Mouse (Mus musculus) lung, postnatal 0 days (tissue): ENCODE measurements around the gene Cdip1. TPM values are rescaled to one million over a fixed set of nuclear protein-coding genes. Genes with fewer than 3 reads are reported as not detected.
"Not testable (repeated sequence)": the region's sequence is repeated elsewhere in the genome, so short reads cannot be mapped to it uniquely, and the experiment has no call there.

Experiments used
- ATAC-seq: fragments of 200-750 bp; cut with Nextera tagmentation; 2 replicates; pipeline ENCODE4 v1.8.0; 2017; ENCODE audit warnings: moderate library complexity
- DNase-seq: peaks from one replicate; pipeline ENCODE4 v3.0.0-alpha.2; 2016; ENCODE audit warnings: low spot score
- H3K27ac ChIP-seq: fragments of 300-500 bp; sonication (generic); 2 replicates; pipeline ENCODE4 v1.5.1; 2014; ENCODE audit warnings: antibody characterized with exemption, mild to moderate bottlenecking, low read length, mixed read lengths
- H3K27me3 ChIP-seq: fragments of 300-500 bp; sonication (generic); replicated peaks from 2 replicates; pipeline ENCODE4 v1.6.1; 2014; ENCODE audit warnings: low read length, mixed read lengths; ENCODE audit not compliant: insufficient read depth
- H3K36me3 ChIP-seq: fragments of 300-500 bp; sonication (generic); 2 replicates; pipeline ENCODE4 v1.6.1; 2014; ENCODE audit warnings: low read length, mixed read lengths; ENCODE audit not compliant: insufficient read depth
- H3K4me1 ChIP-seq: fragments of 300-500 bp; sonication (generic); 2 replicates; pipeline ENCODE4 v1.6.1; 2014; ENCODE audit warnings: antibody characterized with exemption, low read depth, low read length, mixed read lengths; ENCODE audit not compliant: insufficient read depth
- H3K4me2 ChIP-seq: fragments of 300-500 bp; sonication (generic); replicated peaks from 2 replicates; pipeline ENCODE4 v1.6.1; 2014; ENCODE audit warnings: low read depth, mild to moderate bottlenecking, low read length, moderate library complexity, mixed read lengths
- H3K4me3 ChIP-seq: fragments of 300-500 bp; sonication (generic); 2 replicates; pipeline ENCODE4 v1.5.1; 2014; ENCODE audit warnings: low read depth, low read length
- H3K9ac ChIP-seq: fragments of 300-500 bp; sonication (generic); replicated peaks from 2 replicates; pipeline ENCODE4 v1.6.1; 2014; ENCODE audit warnings: low read depth, mild to moderate bottlenecking
- H3K9me3 ChIP-seq: fragments of 300-500 bp; sonication (generic); 2 replicates; pipeline ENCODE4 v1.6.1; 2016; ENCODE audit warnings: low read length, mixed read lengths
- CTCF ChIP-seq: IDR thresholded peaks from 2 replicates; pipeline ENCODE4 v1.5.1; 2016; ENCODE audit warnings: antibody characterized with exemption, mild to moderate bottlenecking
- EP300 ChIP-seq: IDR thresholded peaks from 2 replicates; pipeline ENCODE4 v1.6.1; 2016; ENCODE audit warnings: antibody characterized with exemption, mild to moderate bottlenecking, control low read depth
- WGBS: fragments of 180-500 bp; shearing (Covaris S2); extraction: QIAGEN DNeasy Blood & Tissue Kit; methylation state at CpG from one replicate; pipeline ENCODE4 v1.1.7; 2014; 5-methylcytosine and 5-hydroxymethylcytosine counted together
- polyA plus RNA-seq: library from polyadenylated mRNA; unstranded; fragments of >200 nt; fragmentation: Nextera tagmentation; extraction: Ambion mirVana; gene quantifications from 2 replicates; pipeline ENCODE4 v1.2.1, GENCODE M21; 2015

The Cdip1 gene
- polyA plus RNA-seq, 1 experiment from 2014 or later: 68.2 TPM

DNA sequence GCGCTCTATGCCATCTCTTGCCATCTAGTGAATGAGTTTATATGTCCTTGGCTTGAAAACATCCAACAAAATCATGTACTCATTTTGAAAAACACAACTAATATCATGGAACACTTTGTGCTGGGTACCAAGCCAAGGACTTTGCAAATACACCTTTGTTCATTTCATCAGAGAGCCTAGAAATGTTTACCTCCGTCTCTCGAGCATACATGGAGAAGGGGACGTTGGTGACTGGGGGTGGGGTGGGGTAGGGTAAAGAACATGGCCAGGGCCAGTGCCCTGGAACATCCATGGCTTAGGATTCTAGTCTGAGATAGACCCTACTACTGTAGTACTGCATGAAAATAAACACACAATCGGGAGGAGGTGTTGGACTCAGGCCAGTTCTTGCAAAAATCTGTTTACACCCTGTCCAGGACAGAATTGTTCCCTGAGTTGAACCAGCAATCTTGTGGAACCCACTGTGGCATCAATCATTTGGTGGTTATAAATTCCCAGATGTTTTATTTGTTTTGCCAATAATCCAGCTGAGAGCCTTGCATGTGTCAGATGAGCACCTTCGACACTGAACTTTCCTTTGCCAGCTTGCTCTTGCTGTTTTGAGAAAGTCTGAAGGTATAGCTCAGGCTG lies 39.3 kb upstream of the Cdip1 start:
- Histone ChIP-seq H3K4me2 (no peak overlapping the region), H3K36me3 (no peaks in the 10 kb centered on the region), H3K9me3 (no peaks in the 10 kb centered on the region), H3K27me3 (no peaks in the 10 kb centered on the region), H3K4me1 (no peaks in the 10 kb centered on the region), H3K27ac (no peak overlapping the region), H3K9ac (no peak overlapping the region), H3K4me3 (no peak overlapping the region)
- TF ChIP-seq EP300 (peak; percentile 53), CTCF (no peak)
- ATAC-seq: peak; percentile 60
- DNase-seq: peak; percentile 49
- 41% methylated on average over 6 of the region's 6 CpGs for WGBS

DNA sequence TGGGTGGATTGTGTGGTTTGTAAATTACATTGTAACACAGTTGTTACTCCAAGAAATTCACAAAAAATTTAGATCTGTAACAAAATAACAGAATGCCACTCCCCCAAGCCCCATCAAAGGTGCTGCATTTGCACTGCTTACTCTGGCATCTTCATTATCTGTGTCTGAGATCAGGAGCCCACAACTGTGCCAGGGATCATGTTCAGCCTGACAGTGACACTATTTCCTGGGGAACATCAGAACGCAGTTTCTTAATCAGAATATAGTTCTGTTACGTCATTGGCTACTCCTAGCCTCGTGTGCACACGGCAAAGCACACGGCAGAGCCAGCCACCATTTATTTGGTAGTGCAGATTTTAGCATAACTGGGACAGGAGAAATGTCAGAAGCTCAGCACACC lies 37.5 kb upstream of the Cdip1 start:
- no peak for ATAC-seq

DNA sequence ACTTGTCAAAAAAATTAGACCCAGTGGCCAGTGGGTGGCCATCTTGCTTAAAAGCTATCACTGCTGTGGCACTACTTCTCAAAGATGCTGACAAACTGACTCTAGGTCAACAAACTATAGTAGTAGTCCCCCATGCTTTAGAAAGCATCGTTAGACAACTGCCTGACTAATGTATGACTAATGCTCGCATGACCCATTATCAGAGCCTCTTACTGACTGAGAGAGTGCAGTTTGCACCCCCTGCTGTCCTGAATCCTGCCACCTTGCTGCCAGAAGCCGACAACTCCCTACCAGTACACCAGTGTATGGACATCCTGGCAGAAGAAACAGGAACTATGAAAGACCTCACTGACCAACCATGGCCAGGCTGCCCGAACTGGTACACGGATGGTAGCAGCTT lies 34.4 kb upstream of the Cdip1 start:
- not testable (repeated sequence) for H3K36me3 ChIP-seq, H3K4me2 ChIP-seq, H3K4me3 ChIP-seq, H3K27ac ChIP-seq, H3K27me3 ChIP-seq, H3K9ac ChIP-seq, H3K9me3 ChIP-seq, DNase-seq, H3K4me1 ChIP-seq, ATAC-seq
- WGBS: 74% methylated on average over 5 of the region's 5 CpGs

More for the DNA sequence above, 37.5 kb upstream of the Cdip1 start:
- no peaks in the 10 kb centered on the region for H3K4me1 ChIP-seq
- TF ChIP-seq EP300 (no peak), CTCF (no peak)
- H3K4me2 ChIP-seq: no peak overlapping the region
- no peak overlapping the region for H3K27ac ChIP-seq
- 87% methylated on average over 5 of the region's 5 CpGs for WGBS
- H3K4me3 ChIP-seq: no peak overlapping the region
- H3K27me3 ChIP-seq: no peaks in the 10 kb centered on the region
- no peaks in the 10 kb centered on the region for H3K9me3 ChIP-seq
- H3K9ac ChIP-seq: no peak overlapping the region
- H3K36me3 ChIP-seq: no peaks in the 10 kb centered on the region
- DNase-seq: no peak

DNA sequence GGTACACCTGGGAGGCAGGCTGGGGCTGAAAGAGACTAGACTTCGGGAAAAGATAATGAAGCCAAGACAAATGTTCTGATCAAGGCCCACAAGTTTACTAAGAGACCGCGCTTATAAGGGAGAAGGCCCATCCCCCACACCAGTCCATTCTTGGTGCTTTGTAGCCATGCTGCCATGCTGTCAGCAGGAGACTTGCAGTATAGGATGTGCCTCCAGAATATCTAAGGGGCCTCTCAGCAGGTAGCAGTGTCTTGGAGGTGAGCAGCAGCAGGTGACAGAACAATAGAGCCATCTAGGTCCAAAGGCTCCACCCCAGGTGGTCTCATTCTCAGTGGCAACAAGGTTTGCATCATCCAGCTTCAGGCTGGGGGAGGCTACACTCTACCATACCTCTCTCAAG lies 28.3 kb upstream of the Cdip1 start:
- TF ChIP-seq EP300: no peak
- no peak for TF ChIP-seq CTCF

DNA sequence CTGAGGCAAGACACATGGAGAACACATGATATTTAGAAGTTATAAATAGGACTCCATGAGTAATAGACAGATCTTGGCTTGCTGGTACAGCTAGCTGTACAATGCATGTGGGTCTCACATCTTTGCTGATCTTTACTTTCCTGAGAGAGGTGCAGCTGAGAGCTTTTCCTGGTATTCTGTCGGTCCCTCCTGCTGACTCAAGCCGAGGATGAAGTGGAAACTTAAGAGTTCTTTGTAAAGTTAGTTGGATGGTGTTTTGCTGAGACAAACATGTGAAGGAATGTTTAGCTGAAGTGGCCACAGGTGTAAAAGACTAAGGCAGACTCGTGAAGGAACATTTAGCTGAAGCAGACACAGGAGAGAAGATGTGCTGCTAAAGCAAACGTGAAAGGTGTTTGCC lies 6.5 kb upstream of the Cdip1 start:
- H3K27ac ChIP-seq: no peak overlapping the region
- ATAC-seq (peak; percentile 59), DNase-seq (peak; percentile 60)
- no peaks in the 10 kb centered on the region for H3K4me1 ChIP-seq
- no peaks in the 10 kb centered on the region for H3K9me3 ChIP-seq
- WGBS: 53% methylated on average over 4 of the region's 4 CpGs
- TF ChIP-seq CTCF (no peak), EP300 (no peak)
- no peak overlapping the region for H3K4me2 ChIP-seq
- no peaks in the 10 kb centered on the region for H3K36me3 ChIP-seq
- H3K27me3 ChIP-seq: no peaks in the 10 kb centered on the region
- no peak overlapping the region for H3K9ac ChIP-seq
- no peak overlapping the region for H3K4me3 ChIP-seq

More for the DNA sequence above, 28.3 kb upstream of the Cdip1 start:
- Histone ChIP-seq H3K4me2 (no peak overlapping the region), H3K9me3 (peaks cover 3% of the 10 kb centered on the region; the same call in 1 of the 2 replicates), H3K4me1 (no peaks in the 10 kb centered on the region), H3K36me3 (no peaks in the 10 kb centered on the region), H3K27me3 (no peaks in the 10 kb centered on the region), H3K9ac (no peak overlapping the region), H3K4me3 (no peak overlapping the region), H3K27ac (no peak overlapping the region)
- no peak for ATAC-seq
- WGBS: 87% methylated on average over 3 of the region's 3 CpGs
- no peak for DNase-seq

DNA sequence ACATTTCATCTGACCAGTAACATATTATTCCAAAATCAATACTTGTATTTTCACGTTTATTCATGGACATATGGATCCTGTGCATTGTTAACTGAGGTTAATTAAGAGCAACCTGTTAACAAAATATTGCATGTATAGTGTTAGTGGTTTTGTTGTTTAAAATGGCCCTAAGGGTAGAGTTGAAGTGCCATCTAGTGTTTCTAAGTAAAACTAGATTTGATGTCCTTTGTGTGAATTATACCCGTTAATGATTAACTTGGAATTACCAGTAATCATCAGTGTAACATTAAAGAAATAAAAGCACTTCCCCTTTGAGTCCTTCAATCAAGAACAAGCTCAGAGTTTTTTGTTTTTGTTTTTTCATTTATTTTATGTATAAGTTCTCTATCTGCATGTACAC lies 1.2 kb upstream of the Cdip1 start:
- DNase-seq (peak; percentile 67), ATAC-seq (no peak)
- 64% methylated on average over 2 of the region's 2 CpGs for WGBS
- no peaks in the 10 kb centered on the region for H3K9me3 ChIP-seq
- no peak overlapping the region for H3K4me3 ChIP-seq
- no peak overlapping the region for H3K4me2 ChIP-seq
- H3K36me3 ChIP-seq: no peaks in the 10 kb centered on the region
- H3K27ac ChIP-seq: no peak overlapping the region
- H3K9ac ChIP-seq: no peak overlapping the region
- H3K27me3 ChIP-seq: no peaks in the 10 kb centered on the region
- TF ChIP-seq EP300: no peak
- peak; percentile 52 for TF ChIP-seq CTCF
- peaks cover 5% of the 10 kb centered on the region; the same call in 1 of the 2 replicates for H3K4me1 ChIP-seq
